Mouse (Mus musculus) limb, embryonic 12.5 days (tissue): ENCODE measurements around the gene Gm3336. TPM values are rescaled to one million over a fixed set of nuclear protein-coding genes. Genes with fewer than 3 reads are reported as not detected.
A peak's percentile ranks its signal among the peaks of the same experiment; 100 is the strongest.

ENCODE experiments used
- ATAC-seq: fragments of 200-750 bp; cut with Nextera tagmentation; 2 replicates; pipeline ENCODE4 v1.8.0; 2017; ENCODE audit warnings: low read depth, moderate TSS enrichment; ENCODE audit not compliant: insufficient number of reproducible peaks, insufficient read depth, low FRiP score, low TSS enrichment
- H3K27ac ChIP-seq: fragments of 300-500 bp; sonication (generic); 2 replicates; pipeline ENCODE4 v1.5.1; 2016; ENCODE audit warnings: mild to moderate bottlenecking, moderate library complexity
- H3K27me3 ChIP-seq: fragments of 300-500 bp; sonication (generic); 2 replicates; pipeline ENCODE4 v1.6.1; 2016; ENCODE audit warnings: mild to moderate bottlenecking, moderate library complexity
- H3K36me3 ChIP-seq: fragments of 300-500 bp; sonication (generic); 2 replicates; pipeline ENCODE4 v1.6.1; 2016; ENCODE audit warnings: mild to moderate bottlenecking, moderate library complexity
- H3K4me1 ChIP-seq: fragments of 300-500 bp; sonication (generic); replicated peaks from 2 replicates; pipeline ENCODE4 v1.6.1; 2016
- H3K4me2 ChIP-seq: fragments of 300-500 bp; sonication (generic); 2 replicates; pipeline ENCODE4 v1.6.1; 2016; ENCODE audit warnings: mild to moderate bottlenecking, moderate library complexity
- H3K4me3 ChIP-seq: fragments of 300-500 bp; sonication (generic); replicated peaks from 2 replicates; pipeline ENCODE4 v1.5.1; 2016; ENCODE audit warnings: mild to moderate bottlenecking
- H3K9ac ChIP-seq: fragments of 300-500 bp; sonication (generic); replicated peaks from 2 replicates; pipeline ENCODE4 v1.6.1; 2016; ENCODE audit warnings: mild to moderate bottlenecking, moderate library complexity
- H3K9me3 ChIP-seq: fragments of 300-500 bp; sonication (generic); 2 replicates; pipeline ENCODE4 v1.6.1; 2016; ENCODE audit warnings: mild to moderate bottlenecking, moderate library complexity
- WGBS: fragments of 180-500 bp; shearing (Covaris S2); methylation state at CpG from one replicate; pipeline ENCODE4 v1.1.7; 2016; 5-methylcytosine and 5-hydroxymethylcytosine counted together
- polyA plus RNA-seq: library from polyadenylated mRNA; unstranded; fragments of >200 nt; fragmentation: Nextera tagmentation; extraction: Ambion mirVana; gene quantifications from 2 replicates; pipeline ENCODE4 v1.2.1, GENCODE M21; 2016

Gene Gm3336
- polyA plus RNA-seq, 1 experiment from 2014 or later = not detected

DNA sequence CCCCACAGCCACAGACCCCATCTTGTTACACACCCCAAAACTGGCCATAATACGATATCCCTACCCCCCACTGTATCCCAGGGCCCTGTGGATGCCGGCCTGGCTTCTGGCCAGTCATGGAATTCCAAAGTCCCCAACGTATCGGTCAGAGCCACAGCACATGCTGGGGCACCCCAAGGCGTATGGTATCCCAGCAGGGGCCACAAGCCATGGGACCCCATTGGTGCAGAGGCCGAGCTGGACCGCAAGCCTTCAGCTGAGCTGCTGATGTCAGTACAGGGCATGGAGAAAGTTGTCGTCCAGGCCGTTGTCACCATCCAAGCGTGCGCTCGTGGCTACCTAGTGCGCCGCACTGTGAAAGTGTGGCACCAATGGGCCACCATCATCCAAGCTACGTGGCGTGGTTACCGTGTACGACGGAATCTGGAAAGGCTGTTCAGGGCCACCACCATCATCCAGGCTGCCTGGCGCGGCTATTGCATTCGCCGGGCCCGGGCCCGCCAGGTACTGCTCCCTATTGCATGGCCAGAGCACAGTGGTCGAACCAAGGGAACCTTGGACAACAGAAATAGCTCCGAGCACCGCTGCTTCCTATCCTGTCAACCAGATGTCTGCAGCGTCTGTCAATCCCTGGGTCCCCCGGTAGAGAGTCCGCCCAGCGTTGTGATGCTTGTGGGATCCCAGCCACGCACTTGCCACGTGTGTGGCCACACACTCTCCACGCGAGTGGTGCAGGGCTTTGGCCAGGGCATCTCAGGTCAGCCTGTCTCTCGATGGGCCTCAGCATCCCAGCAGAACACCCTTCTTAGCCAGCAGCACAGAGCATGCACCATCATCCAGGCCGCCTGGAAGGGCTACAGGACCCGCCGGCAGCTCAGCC lies 1.6 kb upstream of the Gm3336 start:
- no peak for ATAC-seq
- no peak overlapping the region for H3K9ac ChIP-seq
- H3K36me3 ChIP-seq = no peaks in the 10 kb centered on the region
- H3K27me3 ChIP-seq = peaks cover 4% of the 10 kb centered on the region; the same call in 1 of the 2 replicates
- H3K4me1 ChIP-seq = no peaks in the 10 kb centered on the region
- no peaks in the 10 kb centered on the region for H3K9me3 ChIP-seq
- H3K27ac ChIP-seq = no peak overlapping the region
- WGBS = 82% methylated on average over 40 of the region's 40 CpGs
- no peak overlapping the region for H3K4me3 ChIP-seq
- no peak overlapping the region for H3K4me2 ChIP-seq

DNA sequence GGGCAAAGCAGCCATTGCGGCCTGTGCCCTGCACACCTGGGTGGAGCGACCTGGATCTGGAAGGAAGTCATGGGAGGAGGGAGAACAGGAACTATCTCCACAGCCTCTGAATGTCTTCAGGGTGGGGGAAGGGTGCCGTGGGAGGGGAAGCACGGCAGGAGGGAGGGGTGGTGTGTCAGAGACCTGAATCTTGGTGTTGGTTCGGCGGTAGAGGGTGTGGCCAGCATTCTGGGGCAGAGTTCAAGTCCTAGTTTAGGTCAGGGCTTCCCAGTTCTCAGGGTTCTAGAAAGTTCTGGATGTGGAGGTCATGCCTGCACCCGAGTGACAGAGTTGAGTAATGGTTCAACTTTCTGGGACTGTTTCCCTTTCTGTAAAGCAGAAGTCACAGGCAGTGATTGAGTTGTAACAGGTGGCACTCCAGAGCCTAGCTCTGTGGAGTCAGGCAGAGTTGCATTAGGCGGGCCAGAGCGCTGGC lies 1.5 kb downstream of the Gm3336 start:
- Histone ChIP-seq H3K9ac (no peak overlapping the region), H3K27ac (no peak overlapping the region), H3K9me3 (no peaks in the 10 kb centered on the region), H3K4me3 (no peak overlapping the region), H3K27me3 (peaks cover 8% of the 10 kb centered on the region; the same call in 1 of the 2 replicates), H3K4me1 (no peaks in the 10 kb centered on the region), H3K4me2 (no peak overlapping the region), H3K36me3 (no peaks in the 10 kb centered on the region)
- ATAC-seq = no peak
- 63% methylated on average over 9 of the region's 9 CpGs for WGBS

DNA sequence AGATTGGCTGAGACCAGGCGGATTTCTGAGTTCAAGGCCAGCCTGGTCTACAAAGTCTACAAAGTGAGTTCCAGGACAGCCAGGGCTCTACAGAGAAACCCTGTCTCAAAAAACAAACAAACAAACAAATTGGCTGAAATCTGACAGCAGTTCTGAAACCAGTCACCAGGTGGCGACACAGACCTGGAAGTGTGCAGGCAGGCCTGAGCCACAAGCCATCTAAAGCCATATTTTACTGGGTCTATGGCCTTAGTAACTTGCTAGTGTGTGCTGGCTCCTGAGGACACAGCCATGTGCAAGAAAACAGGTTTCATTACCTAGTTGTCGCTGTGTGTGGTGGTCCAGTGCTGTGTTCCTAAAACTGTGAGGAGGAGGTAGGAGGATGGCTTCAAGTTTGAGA lies 2.4 kb downstream of the Gm3336 start:
- Histone ChIP-seq H3K36me3 (no peaks in the 10 kb centered on the region), H3K27me3 (peaks cover 11% of the 10 kb centered on the region), H3K9ac (no peak overlapping the region; the same call in 1 of the 2 replicates), H3K4me3 (no peak overlapping the region), H3K4me1 (no peaks in the 10 kb centered on the region), H3K27ac (no peak overlapping the region), H3K9me3 (no peaks in the 10 kb centered on the region), H3K4me2 (no peak overlapping the region)
- 6% methylated on average over 3 of the region's 3 CpGs for WGBS
- peak; percentile 23; the same call in 1 of the 2 replicates for ATAC-seq

DNA sequence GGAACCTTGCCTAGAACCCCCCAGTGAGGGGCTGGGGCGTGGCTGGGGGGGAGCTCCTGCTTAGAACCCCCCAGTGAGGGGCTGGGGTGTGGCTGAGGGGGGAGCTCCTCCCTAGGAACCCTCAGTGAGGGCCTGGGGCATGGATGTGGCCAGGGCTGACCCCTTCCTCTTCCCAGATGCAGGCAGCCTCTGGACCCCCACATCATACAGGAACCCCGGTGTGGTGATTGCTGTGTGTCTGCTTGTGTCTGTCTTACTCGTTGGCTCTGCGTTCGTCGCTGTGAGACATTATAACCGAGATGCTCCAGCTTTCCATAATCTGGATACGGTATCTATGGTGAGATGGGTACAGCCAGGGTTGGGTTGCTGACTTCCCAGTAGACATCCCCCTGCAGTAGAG lies 3.3 kb downstream of the Gm3336 start:
- peaks cover 20% of the 10 kb centered on the region for H3K27me3 ChIP-seq
- no peak for ATAC-seq
- no peak overlapping the region for H3K4me2 ChIP-seq
- H3K4me3 ChIP-seq = no peak overlapping the region
- no peaks in the 10 kb centered on the region for H3K36me3 ChIP-seq
- WGBS = 80% methylated on average over 8 of the region's 8 CpGs
- no peak overlapping the region for H3K9ac ChIP-seq
- no peaks in the 10 kb centered on the region for H3K4me1 ChIP-seq
- no peak overlapping the region for H3K27ac ChIP-seq
- no peaks in the 10 kb centered on the region for H3K9me3 ChIP-seq

DNA sequence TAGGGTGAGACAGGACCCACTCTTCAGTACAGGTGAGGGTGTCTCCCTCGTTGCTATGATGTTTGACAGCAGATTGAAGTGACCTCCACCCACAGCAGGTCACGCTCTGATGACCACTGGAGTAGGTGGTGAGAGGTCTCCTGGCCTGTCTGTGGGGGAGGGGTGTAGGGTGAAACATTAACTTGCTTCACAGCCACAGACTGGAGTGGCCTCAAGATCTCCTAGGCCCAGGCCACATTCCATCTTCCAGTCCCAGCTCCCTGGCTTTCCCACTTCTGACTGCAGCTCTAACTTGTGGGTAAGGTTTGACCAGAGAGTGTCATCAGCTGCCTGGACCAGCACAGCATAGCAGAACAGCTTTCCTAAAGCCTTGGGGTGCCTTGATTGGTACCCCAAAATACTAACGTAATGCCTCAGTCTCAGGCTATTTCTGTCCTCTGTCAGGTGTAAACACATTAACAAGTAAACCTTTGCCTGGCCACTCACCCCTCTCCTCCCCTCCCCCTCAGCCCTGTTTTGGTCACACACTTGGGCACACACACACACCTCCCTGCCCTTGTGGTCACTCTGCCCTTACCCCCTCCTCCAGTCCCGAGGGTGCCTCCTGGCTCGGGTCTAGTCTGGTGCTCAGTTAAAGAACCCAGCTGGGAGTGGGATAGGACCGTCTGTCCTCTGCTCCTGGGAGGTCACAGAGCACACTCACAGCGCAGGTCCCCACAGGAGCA lies 5.3 kb downstream of the Gm3336 start, which contains the start of gene Pde4c:
TSS of gene Pde4c (plus strand) at position 235 of the 725 bp plus-strand sequence.
- Histone ChIP-seq H3K27ac (no peak within 1 kb of the TSS), H3K9me3 (no peaks in the 10 kb centered on the region), H3K4me1 (no peaks in the 10 kb centered on the region), H3K36me3 (no peaks in the 10 kb centered on the region), H3K27me3 (peaks cover 38% of the 10 kb centered on the region), H3K4me2 (no peak within 1 kb of the TSS), H3K4me3 (no peak within 1 kb of the TSS), H3K9ac (no peak within 1 kb of the TSS)
- ATAC-seq = no peak
- WGBS = 63% methylated on average over 7 of the region's 7 CpGs

DNA sequence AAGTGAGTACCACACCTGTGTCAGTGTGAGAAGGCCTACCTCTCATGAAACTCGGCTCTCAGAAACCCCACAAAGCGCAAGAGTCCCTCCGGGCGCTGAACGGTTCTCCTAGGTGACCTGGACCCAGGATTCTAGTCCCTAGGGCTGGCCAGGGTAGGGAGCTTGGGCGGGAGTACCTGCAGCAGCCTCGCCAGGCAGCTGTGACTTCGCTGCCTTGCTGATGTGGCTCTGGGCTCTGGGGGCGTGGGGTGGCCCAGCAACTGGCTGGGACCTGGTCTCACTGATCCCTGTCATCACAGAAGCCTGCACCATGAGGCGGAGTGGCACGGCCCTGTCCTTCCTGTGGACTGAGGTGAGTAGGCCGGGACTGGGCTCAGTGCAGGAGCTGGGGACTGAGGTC lies 5.9 kb downstream of the Gm3336 start:
- Histone ChIP-seq H3K4me3 (no peak overlapping the region), H3K36me3 (no peaks in the 10 kb centered on the region), H3K9me3 (no peaks in the 10 kb centered on the region), H3K27ac (no peak overlapping the region), H3K4me1 (no peaks in the 10 kb centered on the region), H3K4me2 (no peak overlapping the region), H3K9ac (no peak overlapping the region), H3K27me3 (peaks cover 44% of the 10 kb centered on the region)
- no peak for ATAC-seq
- 74% methylated on average over 12 of the region's 12 CpGs for WGBS

DNA sequence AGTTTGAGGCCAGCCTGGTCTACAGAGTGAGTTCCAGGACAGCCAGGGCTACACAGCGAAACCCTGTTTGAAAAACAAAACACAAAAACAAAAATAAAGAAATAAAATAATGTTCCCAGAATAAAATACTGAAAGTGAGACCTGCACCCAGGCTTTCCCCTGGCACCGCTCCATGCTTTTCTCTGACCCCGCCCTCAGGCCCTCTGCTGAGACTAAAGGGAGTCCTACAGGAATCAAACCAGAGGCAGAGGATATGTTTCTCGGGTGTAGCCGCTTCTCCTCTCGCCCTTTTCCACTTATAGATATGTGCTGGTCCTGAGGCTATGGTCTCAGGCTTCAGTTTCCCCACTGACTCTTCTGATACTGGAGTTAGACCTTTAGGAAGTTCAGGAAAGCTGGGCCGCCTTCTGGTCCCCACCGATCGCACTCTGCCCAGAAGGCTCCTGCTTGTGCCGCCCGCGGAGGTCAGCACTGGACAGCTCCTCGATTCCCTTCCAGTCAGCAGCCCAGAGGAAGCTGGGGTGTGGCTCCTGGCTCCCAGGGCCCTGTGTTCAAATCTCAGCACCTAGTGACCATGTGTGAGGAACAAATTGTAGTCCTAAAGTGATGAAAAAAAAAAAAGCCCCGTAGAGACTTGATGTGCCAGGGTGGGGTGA lies 7.6 kb downstream of the Gm3336 start:
- peaks cover 57% of the 10 kb centered on the region for H3K27me3 ChIP-seq

DNA sequence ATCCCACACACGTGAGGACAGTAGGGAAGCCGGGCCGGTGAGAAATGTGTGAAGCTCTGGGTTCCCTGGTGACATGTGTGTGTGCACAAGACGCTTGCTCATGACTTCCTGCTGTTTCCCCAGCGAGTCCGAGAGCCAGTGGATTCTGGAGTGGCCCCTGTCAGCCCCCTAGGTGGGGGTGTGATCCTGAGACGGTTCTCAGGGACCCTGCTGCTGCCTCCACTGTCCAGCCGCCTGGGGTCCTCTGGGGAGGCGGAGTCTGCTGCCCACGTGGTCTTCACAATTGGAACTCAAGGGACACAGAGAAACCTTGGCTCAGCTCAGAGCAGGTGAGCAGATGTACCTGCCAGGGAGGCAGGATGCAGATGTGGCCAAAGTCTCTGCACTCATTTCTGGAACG lies 8.4 kb downstream of the Gm3336 start:
- H3K9ac ChIP-seq = no peak overlapping the region
- peaks cover 65% of the 10 kb centered on the region for H3K27me3 ChIP-seq
- H3K4me2 ChIP-seq = no peak overlapping the region
- H3K4me1 ChIP-seq = peaks cover 6% of the 10 kb centered on the region; the same call in 1 of the 2 replicates
- H3K36me3 ChIP-seq = no peaks in the 10 kb centered on the region
- ATAC-seq = no peak
- 46% methylated on average over 11 of the region's 11 CpGs for WGBS
- H3K4me3 ChIP-seq = no peak overlapping the region
- H3K27ac ChIP-seq = no peak overlapping the region
- H3K9me3 ChIP-seq = no peaks in the 10 kb centered on the region

More for the DNA sequence above, 7.6 kb downstream of the Gm3336 start:
- Histone ChIP-seq H3K27ac (no peak overlapping the region), H3K4me2 (no peak overlapping the region), H3K36me3 (no peaks in the 10 kb centered on the region), H3K4me3 (no peak overlapping the region), H3K9me3 (no peaks in the 10 kb centered on the region), H3K9ac (no peak overlapping the region), H3K4me1 (peaks cover 6% of the 10 kb centered on the region; the same call in 1 of the 2 replicates)
- 25% methylated on average over 14 of the region's 14 CpGs for WGBS
- no peak for ATAC-seq

DNA sequence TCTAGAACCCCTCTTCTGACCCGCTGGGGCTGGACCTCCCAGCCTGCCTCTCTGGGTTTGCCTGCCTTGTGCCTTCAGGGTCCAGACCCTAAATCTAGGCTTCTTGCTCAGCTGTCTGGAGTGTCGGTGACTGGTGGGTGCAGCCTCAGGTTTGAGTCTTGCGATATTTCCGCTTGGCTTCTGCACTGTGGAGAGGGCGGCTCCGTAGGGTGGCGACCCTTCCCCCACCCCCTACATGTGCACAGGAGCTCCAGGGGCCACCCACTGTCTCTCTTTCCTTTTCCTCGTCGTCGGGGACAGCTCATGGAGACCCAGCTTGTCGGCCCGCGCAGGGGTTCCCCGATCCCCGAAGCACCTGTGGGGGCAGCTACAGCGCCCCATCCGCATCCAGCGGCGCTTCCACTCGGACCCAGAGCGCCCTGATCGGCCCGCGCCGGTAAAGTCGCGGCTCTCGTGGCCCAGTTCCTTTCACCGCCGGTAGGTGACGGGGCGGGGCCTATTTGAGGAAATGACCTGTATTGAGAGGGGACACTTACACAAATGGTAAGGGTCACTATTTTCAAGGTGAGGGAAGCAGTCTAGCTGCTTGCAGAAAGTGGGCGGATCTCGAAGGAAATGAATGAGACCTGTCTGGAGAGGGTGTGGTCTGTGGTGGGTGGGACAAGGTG lies 11.6 kb downstream of the Gm3336 start:
- H3K4me2 ChIP-seq = peak overlapping the region; percentile 57
- H3K4me1 ChIP-seq = peaks cover 6% of the 10 kb centered on the region; the same call in 1 of the 2 replicates
- ATAC-seq = no peak
- no peaks in the 10 kb centered on the region for H3K36me3 ChIP-seq
- peak overlapping the region; percentile 33 for H3K4me3 ChIP-seq
- no peak overlapping the region for H3K9ac ChIP-seq
- no peak overlapping the region for H3K27ac ChIP-seq
- WGBS = 4% methylated on average over 33 of the region's 34 CpGs
- H3K9me3 ChIP-seq = no peaks in the 10 kb centered on the region
- peaks cover 80% of the 10 kb centered on the region for H3K27me3 ChIP-seq

DNA sequence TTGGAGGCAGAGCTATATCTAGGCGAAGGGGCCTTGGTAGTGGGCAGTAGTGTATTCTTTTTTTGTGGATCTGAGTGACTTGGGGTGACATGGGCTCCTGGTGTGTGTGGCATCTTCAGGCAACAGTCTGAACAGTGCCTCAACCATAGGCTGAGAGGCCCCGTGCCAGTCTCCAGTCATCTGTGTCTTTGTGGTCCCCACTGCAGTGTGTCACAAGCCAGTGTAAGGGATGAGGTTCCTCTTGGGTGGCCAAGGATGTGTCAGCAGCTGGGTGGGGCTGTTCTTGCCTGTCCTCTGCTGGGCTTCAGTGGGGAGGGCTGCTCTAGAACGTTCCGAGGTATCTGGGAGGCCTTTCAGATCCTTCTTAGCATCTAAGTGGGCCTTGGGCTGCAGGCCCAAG lies 12.6 kb downstream of the Gm3336 start:
- no peak overlapping the region for H3K4me2 ChIP-seq
- no peaks in the 10 kb centered on the region for H3K36me3 ChIP-seq
- H3K4me1 ChIP-seq = peaks cover 6% of the 10 kb centered on the region; the same call in 1 of the 2 replicates
- H3K27me3 ChIP-seq = peaks cover 78% of the 10 kb centered on the region
- WGBS = 84% methylated on average over 4 of the region's 4 CpGs
- H3K4me3 ChIP-seq = no peak overlapping the region
- H3K9me3 ChIP-seq = no peaks in the 10 kb centered on the region
- no peak overlapping the region for H3K9ac ChIP-seq
- ATAC-seq = peak; percentile 3; the same call in 1 of the 2 replicates
- no peak overlapping the region for H3K27ac ChIP-seq
